Mouse (Mus musculus) hindbrain, embryonic 13.5 days (tissue): ENCODE results near the gene Rhot1. TPM values are rescaled to one million over a fixed set of nuclear protein-coding genes. Genes with fewer than 3 reads are reported as not detected.

Source experiments
- ATAC-seq: fragments of 200-750 bp; cut with Nextera tagmentation; 2 replicates; pipeline ENCODE4 v1.8.0; 2017; ENCODE audit warnings: moderate TSS enrichment; ENCODE audit not compliant: low FRiP score
- H3K27ac ChIP-seq: fragments of 300-500 bp; sonication (generic); 2 replicates; pipeline ENCODE4 v1.5.1; 2015; ENCODE audit warnings: inconsistent platforms, mild to moderate bottlenecking, moderate library complexity
- H3K27me3 ChIP-seq: fragments of 300-500 bp; sonication (generic); 2 replicates; pipeline ENCODE4 v1.6.1; 2015; ENCODE audit warnings: mild to moderate bottlenecking, inconsistent platforms
- H3K36me3 ChIP-seq: fragments of 300-500 bp; sonication (generic); 2 replicates; pipeline ENCODE4 v1.6.1; 2015; ENCODE audit warnings: mild to moderate bottlenecking, inconsistent platforms
- H3K4me1 ChIP-seq: fragments of 300-500 bp; sonication (generic); replicated peaks from 2 replicates; pipeline ENCODE4 v1.6.1; 2015; ENCODE audit warnings: inconsistent platforms
- H3K4me2 ChIP-seq: fragments of 300-500 bp; sonication (generic); 2 replicates; pipeline ENCODE4 v1.6.1; 2015; ENCODE audit warnings: inconsistent platforms, mild to moderate bottlenecking, moderate library complexity
- H3K4me3 ChIP-seq: fragments of 300-500 bp; sonication (generic); 2 replicates; pipeline ENCODE4 v1.5.1; 2015; ENCODE audit warnings: mild to moderate bottlenecking, inconsistent platforms
- H3K9ac ChIP-seq: fragments of 300-500 bp; sonication (generic); 2 replicates; pipeline ENCODE4 v1.6.1; 2015; ENCODE audit warnings: mild to moderate bottlenecking, inconsistent platforms
- H3K9me3 ChIP-seq: fragments of 300-500 bp; sonication (generic); 2 replicates; pipeline ENCODE4 v1.6.1; 2016; ENCODE audit warnings: inconsistent platforms
- WGBS: fragments of 180-500 bp; shearing (Covaris S2); methylation state at CpG from one replicate; pipeline ENCODE4 v1.1.7; 2015; 5-methylcytosine and 5-hydroxymethylcytosine counted together
- polyA plus RNA-seq: library from polyadenylated mRNA; unstranded; fragments of >200 nt; fragmentation: Nextera tagmentation; extraction: Ambion mirVana; gene quantifications from 2 replicates; pipeline ENCODE4 v1.2.1, GENCODE M21; 2015

The Rhot1 gene
- polyA plus RNA-seq, 1 experiment from 2014 or later: 68.4 TPM

DNA sequence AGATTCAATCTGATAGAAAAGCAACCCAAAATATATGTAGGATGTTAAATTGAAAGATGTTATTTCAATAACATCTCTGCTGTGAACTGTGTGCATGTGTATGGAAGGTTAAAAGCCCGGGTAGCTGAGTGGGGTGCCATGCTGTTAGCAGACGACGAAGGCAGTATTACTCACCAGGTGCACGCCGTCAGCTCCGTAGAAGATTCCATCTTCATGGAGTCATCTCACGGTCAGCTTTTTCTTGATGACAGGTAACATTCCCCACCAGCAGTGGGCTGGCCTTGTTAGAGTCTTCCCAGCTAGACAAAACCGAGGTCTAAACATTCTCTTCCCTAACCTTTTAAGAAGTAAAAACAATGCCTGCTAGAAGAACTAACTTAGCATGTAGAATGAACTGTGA is 55.3 kb downstream of the Rhot1 start:
- H3K4me1 ChIP-seq: no peaks in the 10 kb centered on the region
- peaks cover 68% of the 10 kb centered on the region for H3K36me3 ChIP-seq
- H3K9me3 ChIP-seq: no peaks in the 10 kb centered on the region
- H3K4me3 ChIP-seq: no peak overlapping the region
- H3K27ac ChIP-seq: no peak overlapping the region
- no peak for ATAC-seq
- WGBS: 94% methylated on average over 8 of the region's 8 CpGs
- no peak overlapping the region for H3K9ac ChIP-seq
- H3K27me3 ChIP-seq: no peaks in the 10 kb centered on the region
- H3K4me2 ChIP-seq: no peak overlapping the region

DNA sequence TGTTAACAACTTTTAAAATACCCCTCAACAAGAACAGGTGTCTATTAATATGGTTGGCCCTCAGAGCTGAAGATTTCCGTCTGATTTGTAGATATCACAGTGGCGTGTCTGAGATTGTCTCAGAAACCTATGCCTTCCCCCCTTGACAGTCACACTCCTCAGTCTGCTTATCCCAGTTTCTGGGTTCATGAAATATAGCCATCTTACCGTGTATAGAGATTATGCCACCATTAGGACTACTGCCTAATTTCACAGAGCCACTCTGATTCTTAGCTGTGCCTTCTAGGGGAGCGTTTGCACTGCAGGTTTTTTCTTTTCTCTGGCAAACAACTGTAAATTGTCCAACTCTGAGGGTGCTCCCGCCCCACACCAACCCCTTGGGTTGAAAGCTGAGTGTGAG is 62.3 kb downstream of the Rhot1 start:
- no peak for ATAC-seq
- WGBS: 90% methylated on average over 5 of the region's 5 CpGs
- Histone ChIP-seq H3K27me3 (no peaks in the 10 kb centered on the region), H3K4me3 (no peak overlapping the region), H3K4me2 (no peak overlapping the region), H3K9ac (no peak overlapping the region), H3K36me3 (peaks cover 20% of the 10 kb centered on the region), H3K4me1 (no peaks in the 10 kb centered on the region), H3K27ac (no peak overlapping the region), H3K9me3 (no peaks in the 10 kb centered on the region)

- no peak overlapping the region for H3K9ac ChIP-seq
- H3K27me3 ChIP-seq: no peaks in the 10 kb centered on the region
- no peak overlapping the region for H3K27ac ChIP-seq
- no peak for ATAC-seq
- H3K9me3 ChIP-seq: no peaks in the 10 kb centered on the region
- WGBS: 65% methylated on average over 3 of the region's 3 CpGs
- H3K4me2 ChIP-seq: no peak overlapping the region
- H3K4me1 ChIP-seq: no peaks in the 10 kb centered on the region
- no peak overlapping the region for H3K4me3 ChIP-seq
- H3K36me3 ChIP-seq: no peaks in the 10 kb centered on the region
These were observed 66.2 kb downstream of the Rhot1 start for GRCm38 (mm10) chr11:80275011-80275410.

DNA sequence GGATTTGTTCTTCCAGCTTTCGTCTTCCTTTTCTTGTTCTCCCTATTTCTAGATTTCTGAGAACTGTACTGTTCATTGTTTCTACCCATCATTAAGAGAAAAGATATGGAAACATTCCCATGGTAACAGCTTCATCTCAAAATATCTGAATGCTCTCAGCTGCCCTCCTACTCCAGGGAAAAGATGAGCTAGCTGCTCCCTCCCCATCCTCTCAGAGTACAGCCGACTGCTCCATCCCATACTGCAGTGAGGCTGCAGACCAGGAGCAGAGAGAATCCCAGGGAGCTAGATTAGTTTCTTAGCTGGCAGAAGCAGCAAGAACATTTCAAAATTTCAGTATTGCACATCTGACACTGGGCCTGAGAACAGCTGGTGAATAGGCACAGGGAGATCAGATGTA is 69.2 kb downstream of the Rhot1 start:
- Histone ChIP-seq H3K9ac (no peak overlapping the region), H3K9me3 (no peaks in the 10 kb centered on the region), H3K36me3 (no peaks in the 10 kb centered on the region), H3K4me3 (no peak overlapping the region), H3K27ac (no peak overlapping the region), H3K27me3 (no peaks in the 10 kb centered on the region), H3K4me1 (no peaks in the 10 kb centered on the region), H3K4me2 (no peak overlapping the region)
- WGBS: 73% methylated on average over 2 of the region's 2 CpGs
- ATAC-seq: no peak

- H3K4me1 ChIP-seq: 0 out of 2 replicates have a peak, but pooled peaks cover 4% of the 10 kb centered on the region
- H3K9me3 ChIP-seq: no peaks in the 10 kb centered on the region
- no peak overlapping the region for H3K27ac ChIP-seq
- WGBS: 74% methylated on average over 3 of the region's 3 CpGs
- no peaks in the 10 kb centered on the region for H3K36me3 ChIP-seq
- no peak overlapping the region for H3K4me2 ChIP-seq
- ATAC-seq: no peak
- no peak overlapping the region for H3K4me3 ChIP-seq
- H3K27me3 ChIP-seq: no peaks in the 10 kb centered on the region
- H3K9ac ChIP-seq: no peak overlapping the region
These were observed 75.0 kb downstream of the Rhot1 start for GRCm38 (mm10) chr11:80283786-80284185.

GRCm38 (mm10) chr11:80284641-80285040 is 75.8 kb downstream of the Rhot1 start:
- ATAC-seq: no peak
- Histone ChIP-seq H3K4me1 (peaks cover 9% of the 10 kb centered on the region), H3K27me3 (no peaks in the 10 kb centered on the region), H3K4me2 (no peak overlapping the region), H3K4me3 (no peak overlapping the region), H3K9me3 (no peaks in the 10 kb centered on the region), H3K36me3 (no peaks in the 10 kb centered on the region), H3K27ac (no peak overlapping the region), H3K9ac (0 out of 2 replicates have a peak overlapping the region, but pooled peaks have one; percentile 35)
- WGBS: 67% methylated on average over 6 of the region's 6 CpGs

GRCm38 (mm10) chr11:80287150-80287549 is 78.3 kb downstream of the Rhot1 start:
- Histone ChIP-seq H3K27me3 (no peaks in the 10 kb centered on the region), H3K27ac (no peak overlapping the region), H3K4me3 (no peak overlapping the region), H3K4me1 (peaks cover 25% of the 10 kb centered on the region), H3K4me2 (no peak overlapping the region), H3K36me3 (no peaks in the 10 kb centered on the region), H3K9me3 (no peaks in the 10 kb centered on the region), H3K9ac (no peak overlapping the region)
- no peak for ATAC-seq
- WGBS: 15% methylated on average over 5 of the region's 5 CpGs

GRCm38 (mm10) chr11:80289701-80290445 is 81.1 kb downstream of the Rhot1 start:
- H3K9ac ChIP-seq: peak overlapping the region; percentile 71
- peak overlapping the region; percentile 38 for H3K4me3 ChIP-seq
- H3K9me3 ChIP-seq: no peaks in the 10 kb centered on the region
- under 1% methylated on average over 23 of the region's 23 CpGs for WGBS
- H3K27ac ChIP-seq: peak overlapping the region; percentile 95
- no peaks in the 10 kb centered on the region for H3K27me3 ChIP-seq
- peak; percentile 88 for ATAC-seq
- no peaks in the 10 kb centered on the region for H3K36me3 ChIP-seq
- H3K4me1 ChIP-seq: peaks cover 43% of the 10 kb centered on the region
- peak overlapping the region; percentile 60 for H3K4me2 ChIP-seq

DNA sequence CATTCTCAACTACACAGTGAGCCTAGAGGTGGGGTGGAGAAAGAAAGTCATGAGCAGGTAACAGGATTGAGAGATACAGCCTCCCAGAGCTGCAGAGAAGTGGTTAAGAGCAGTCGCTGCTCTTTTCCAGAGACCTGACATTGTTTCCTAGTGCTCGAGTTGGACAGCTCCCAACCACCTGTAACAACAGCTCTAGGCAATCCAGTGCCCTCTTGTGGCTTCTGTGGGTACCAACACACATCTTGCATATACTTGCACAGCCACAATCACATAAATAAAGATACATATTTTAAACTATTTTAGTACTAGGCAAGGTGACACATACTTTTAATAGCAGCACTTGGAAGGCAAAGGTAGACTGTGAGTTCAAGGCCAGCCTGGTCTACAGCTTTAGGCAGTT is 82.2 kb downstream of the Rhot1 start:
- ATAC-seq: no peak
- Histone ChIP-seq H3K9ac (no peak overlapping the region), H3K4me3 (no peak overlapping the region), H3K4me1 (peaks cover 52% of the 10 kb centered on the region), H3K27me3 (peaks cover 8% of the 10 kb centered on the region), H3K9me3 (no peaks in the 10 kb centered on the region), H3K4me2 (no peak overlapping the region), H3K36me3 (no peaks in the 10 kb centered on the region), H3K27ac (peak overlapping the region; percentile 95)
- WGBS: 81% methylated on average over 2 of the region's 2 CpGs

DNA sequence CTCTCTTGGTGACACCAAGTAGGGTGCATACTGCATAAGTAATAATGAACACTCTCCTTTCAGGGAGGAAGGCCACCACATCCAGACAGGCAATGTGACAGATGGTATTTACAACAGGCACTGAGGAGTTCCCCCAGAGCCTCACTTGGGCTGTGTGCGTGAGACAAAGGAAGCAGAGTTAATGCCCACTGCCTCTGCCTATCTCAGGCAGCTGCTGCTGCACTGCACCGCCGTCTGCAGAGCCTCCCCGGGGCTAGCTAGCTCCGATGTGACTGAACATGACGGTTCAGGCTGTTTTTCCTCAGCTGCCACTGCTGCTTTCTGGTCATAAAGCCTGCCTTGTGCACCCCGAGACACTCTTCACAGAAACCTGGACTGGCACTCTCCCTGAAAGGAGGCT is 83.6 kb downstream of the Rhot1 start:
- Histone ChIP-seq H3K4me2 (no peak overlapping the region), H3K36me3 (no peaks in the 10 kb centered on the region), H3K4me3 (no peak overlapping the region), H3K27ac (peak overlapping the region; percentile 90), H3K9me3 (no peaks in the 10 kb centered on the region), H3K9ac (peak overlapping the region; percentile 21; the same call in 1 of the 2 replicates), H3K4me1 (peaks cover 52% of the 10 kb centered on the region), H3K27me3 (peaks cover 13% of the 10 kb centered on the region)
- 25% methylated on average over 7 of the region's 7 CpGs for WGBS
- peak; percentile 51 for ATAC-seq

GRCm38 (mm10) chr11:80295066-80295465 is 86.2 kb downstream of the Rhot1 start:
- Histone ChIP-seq H3K36me3 (no peaks in the 10 kb centered on the region), H3K4me3 (no peak overlapping the region), H3K4me2 (no peak overlapping the region), H3K27me3 (peaks cover 17% of the 10 kb centered on the region), H3K27ac (0 out of 2 replicates have a peak overlapping the region, but pooled peaks have one; percentile 24), H3K4me1 (peaks cover 56% of the 10 kb centered on the region), H3K9me3 (no peaks in the 10 kb centered on the region), H3K9ac (no peak overlapping the region)
- 25% methylated on average over 9 of the region's 9 CpGs for WGBS
- no peak for ATAC-seq

GRCm38 (mm10) chr11:80295785-80296184 is 87.0 kb downstream of the Rhot1 start:
- H3K27me3 ChIP-seq: peaks cover 17% of the 10 kb centered on the region
- H3K9me3 ChIP-seq: no peaks in the 10 kb centered on the region
- 40% methylated on average over 14 of the region's 14 CpGs for WGBS
- H3K27ac ChIP-seq: no peak overlapping the region
- H3K9ac ChIP-seq: no peak overlapping the region
- ATAC-seq: no peak
- H3K4me2 ChIP-seq: no peak overlapping the region
- H3K4me3 ChIP-seq: no peak overlapping the region
- H3K36me3 ChIP-seq: no peaks in the 10 kb centered on the region
- H3K4me1 ChIP-seq: peaks cover 52% of the 10 kb centered on the region
